Mouse (Mus musculus): ENCODE measurements around the gene Wdr89.
"Not testable (repeated sequence)": the region's sequence is repeated elsewhere in the genome, so short reads cannot be mapped to it uniquely, and the experiment has no call there.

The Wdr89 gene

GRCm38 (mm10) chr12:75669258-75670106 is at the start of gene Wdr89:
Gene Wdr89 (minus strand): TSS chr12:75669537.
- peak; percentile 99 to 100 for DNase-seq

DNA sequence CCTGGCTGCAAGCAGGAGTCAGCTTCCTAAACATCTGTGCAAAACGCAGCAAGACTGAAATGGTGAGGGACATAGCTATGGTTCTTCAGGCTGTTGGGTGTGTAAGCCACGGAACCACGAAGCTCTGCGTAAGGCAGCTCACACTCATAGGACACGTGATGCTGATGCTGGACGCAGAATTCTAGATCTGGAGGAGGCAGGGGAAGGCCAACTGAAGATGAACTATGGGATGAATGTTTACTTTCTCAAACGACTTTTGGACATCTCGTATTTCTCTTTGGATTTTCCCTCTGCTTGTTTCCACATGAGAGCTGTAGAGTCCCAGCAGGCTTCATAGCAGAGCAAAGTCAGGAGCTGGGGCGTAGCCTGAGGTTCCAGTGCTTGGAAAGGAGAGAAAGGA is 44.3 kb upstream of the Wdr89 start:
- no peak for DNase-seq

GRCm38 (mm10) chr12:75712905-75713304 is 43.6 kb upstream of the Wdr89 start:
- DNase-seq, result not testable (repeated sequence)

- DNase-seq, result no peak
Observed at GRCm38 (mm10) chr12:75710596-75711376, 41.4 kb upstream of the Wdr89 start.

DNA sequence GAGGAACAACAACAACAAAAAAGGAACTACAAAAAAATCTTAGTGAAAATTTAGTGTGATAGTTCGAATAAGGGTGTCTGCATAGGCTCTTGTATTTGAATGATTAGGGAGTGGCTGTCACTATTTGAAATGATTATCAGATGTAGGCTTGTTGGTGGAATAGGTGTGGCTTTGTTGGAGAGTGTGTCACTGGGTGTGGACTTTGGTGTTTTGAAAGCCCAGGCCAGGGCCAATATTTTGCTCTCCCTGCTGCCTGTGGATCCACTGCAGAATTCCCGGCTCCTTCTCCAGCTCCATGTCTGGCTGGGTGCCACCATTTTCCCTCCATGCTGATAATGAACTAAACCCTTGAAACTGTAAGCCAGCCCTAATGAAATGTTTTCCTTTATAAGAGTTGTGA is 40.2 kb upstream of the Wdr89 start:
- no peak for DNase-seq

DNA sequence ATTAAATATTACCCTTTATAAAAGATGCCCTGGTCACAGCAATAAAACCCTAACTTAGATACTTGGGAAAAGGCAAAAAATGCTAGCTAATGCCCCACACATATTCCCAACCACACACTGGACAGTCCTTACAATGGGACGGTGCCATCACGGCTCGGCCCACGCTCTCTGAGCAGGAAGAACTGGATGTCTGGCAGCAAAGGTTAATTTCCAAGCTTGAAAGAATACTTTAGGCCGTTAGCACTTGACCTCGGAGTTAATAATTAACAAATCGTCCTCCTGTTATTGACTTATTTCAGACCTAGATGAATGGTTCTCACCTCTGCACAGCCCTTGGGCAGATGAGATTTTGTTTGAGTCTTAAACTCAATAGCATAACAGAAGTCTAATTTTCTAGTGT is 37.3 kb upstream of the Wdr89 start:
- peak; percentile 41 to 62 for DNase-seq

DNA sequence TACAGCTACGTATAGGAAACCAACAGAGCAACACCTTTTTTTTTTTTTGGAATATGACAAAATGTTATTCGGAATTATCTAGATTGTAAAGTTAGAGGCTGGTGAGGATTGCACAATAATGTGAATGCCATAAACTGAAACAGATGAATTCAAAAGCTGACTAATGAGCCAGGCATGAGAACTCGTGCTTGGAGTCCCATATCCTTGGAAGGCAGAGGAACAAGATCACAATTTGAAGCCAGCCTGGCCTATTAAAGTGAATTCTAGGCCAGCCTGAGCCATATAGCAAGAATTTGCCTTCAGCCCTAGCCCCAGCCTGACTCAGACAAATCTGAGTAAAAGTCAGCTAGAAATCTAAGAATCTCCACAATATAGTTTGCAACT is 33.4 kb upstream of the Wdr89 start:
- DNase-seq, result no peak

- DNase-seq, result peak; percentile 34 to 50
Observed at GRCm38 (mm10) chr12:75702084-75702738, 32.9 kb upstream of the Wdr89 start.

DNA sequence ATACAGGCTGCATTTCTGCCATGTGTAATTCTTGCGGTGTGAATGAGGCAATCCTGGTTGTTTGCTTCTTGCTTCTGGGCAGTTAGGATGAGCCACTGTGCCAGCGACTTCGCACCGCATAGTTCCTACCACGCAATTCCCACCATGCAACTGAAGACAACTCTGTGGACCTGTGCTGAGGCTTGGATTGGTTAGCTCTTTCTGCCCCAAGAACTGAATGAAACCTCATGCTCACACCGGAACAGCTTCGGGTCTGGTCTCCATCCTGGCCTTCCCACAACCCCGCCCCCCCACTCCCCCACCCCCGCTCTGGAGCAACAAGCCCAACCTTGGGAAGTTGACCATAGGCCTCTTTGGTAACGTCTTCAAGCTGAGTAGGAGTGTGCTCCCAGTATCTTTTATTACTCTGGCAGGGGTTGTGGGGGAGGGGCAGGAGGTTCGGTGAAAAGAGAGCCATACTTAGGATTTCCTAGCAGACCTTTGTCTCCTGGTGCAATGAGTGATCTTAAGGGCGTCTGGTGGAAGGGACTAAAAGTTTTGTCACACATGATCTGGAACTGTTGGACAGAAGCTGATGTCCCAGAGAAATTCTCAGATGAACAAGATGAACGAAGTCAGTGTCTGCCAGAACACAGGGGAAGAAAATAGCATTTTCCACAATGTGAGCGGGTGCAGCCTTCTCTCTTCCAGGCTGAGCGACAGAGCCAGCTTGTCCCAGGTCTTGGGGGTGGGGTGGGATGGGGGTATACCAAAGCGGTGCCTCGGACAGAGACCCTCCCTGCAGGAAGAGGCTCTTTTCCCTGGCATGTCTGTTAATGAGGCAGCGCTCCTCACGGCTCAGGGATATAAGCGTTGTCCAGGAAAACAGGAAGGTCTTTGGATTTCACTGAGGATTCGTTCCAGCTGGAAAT is 32.1 kb upstream of the Wdr89 start:
- DNase-seq, result peak; percentile 73 to 82

- no peak for DNase-seq
Observed at GRCm38 (mm10) chr12:75698692-75699091, 29.4 kb upstream of the Wdr89 start.

GRCm38 (mm10) chr12:75695845-75696244 is 26.5 kb upstream of the Wdr89 start:
- not testable (repeated sequence) for DNase-seq

DNA sequence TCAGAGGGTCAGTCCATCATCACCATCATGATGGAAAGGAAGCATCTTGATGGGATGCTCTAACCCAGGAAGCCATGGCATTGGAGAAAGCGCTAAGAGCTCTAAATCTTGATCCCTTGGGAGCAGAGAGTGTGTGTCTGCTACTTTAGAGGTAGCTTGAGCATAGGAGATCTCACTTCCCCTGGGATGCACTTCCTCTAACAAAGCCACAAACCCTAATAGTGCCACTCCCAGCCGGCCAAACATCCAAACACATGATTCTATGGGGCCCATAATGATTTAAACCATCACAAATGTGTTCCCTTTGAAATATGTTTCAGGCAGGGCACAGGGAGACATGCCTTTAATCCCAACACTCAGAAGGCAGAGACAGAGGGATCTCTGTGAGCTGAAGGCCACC is 19.7 kb upstream of the Wdr89 start:
- no peak for DNase-seq

GRCm38 (mm10) chr12:75687314-75687713 is 18.0 kb upstream of the Wdr89 start:
- no peak for DNase-seq

DNA sequence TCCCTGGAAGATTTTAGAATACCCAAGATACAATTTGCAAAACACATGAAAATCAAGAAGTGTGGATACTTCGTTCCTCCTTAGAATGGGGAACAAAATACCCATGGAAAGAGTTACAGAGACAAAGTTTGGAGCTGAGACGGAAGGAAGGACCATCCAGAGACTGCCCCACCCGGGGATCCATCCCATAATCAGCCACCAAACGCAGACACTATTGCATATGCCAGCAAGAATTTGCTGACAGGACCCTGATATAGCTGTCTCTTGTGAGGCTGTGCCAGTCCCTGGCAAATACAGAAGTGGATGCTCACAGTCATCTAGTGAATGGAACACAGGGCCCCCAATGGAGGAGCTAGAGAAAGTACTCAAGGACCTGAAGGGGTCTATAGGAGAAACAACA is 14.7 kb upstream of the Wdr89 start:
- not testable (repeated sequence) for DNase-seq

- no peak for DNase-seq
Observed at GRCm38 (mm10) chr12:75683598-75683997, 14.3 kb upstream of the Wdr89 start.

- no peak for DNase-seq
Observed at GRCm38 (mm10) chr12:75682842-75683241, 13.5 kb upstream of the Wdr89 start.

DNA sequence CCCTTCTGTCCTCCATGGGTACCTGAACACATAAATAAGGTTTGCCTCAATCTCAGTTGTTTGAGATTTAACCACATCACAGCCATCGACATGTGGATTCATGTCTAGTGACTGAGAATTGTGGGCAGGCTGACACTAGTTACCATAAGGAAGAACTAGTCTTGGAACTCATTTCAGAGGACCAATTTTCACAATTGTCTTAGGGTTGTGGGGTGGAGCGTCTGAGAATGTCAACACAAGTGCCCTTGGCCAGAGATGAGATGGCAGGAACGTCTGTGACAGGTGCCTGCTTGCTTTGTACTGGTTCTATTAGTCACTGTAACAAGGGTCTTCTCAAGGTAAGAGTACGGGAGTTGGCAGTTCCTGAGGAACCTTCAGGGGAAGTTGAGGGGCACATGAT is 11.8 kb upstream of the Wdr89 start:
- no peak for DNase-seq

DNA sequence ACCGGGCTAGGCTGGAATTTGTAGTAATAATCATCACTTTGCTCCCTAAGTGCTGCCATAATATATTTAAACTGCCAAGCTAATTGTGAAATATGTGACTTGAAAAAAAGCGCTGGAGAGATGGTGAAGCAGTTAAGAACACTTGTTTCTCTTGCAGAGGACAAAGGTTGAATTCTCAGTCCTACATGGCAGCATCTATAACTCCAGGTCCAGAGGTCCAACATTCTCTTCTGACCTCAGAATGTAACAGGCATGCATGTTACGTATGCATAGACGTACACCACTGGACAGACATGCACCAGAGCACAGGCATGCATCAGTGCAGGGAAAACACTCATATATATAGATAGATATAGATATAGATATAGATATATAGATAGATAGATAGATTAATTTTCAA is 9.1 kb upstream of the Wdr89 start:
- DNase-seq, result no peak

DNA sequence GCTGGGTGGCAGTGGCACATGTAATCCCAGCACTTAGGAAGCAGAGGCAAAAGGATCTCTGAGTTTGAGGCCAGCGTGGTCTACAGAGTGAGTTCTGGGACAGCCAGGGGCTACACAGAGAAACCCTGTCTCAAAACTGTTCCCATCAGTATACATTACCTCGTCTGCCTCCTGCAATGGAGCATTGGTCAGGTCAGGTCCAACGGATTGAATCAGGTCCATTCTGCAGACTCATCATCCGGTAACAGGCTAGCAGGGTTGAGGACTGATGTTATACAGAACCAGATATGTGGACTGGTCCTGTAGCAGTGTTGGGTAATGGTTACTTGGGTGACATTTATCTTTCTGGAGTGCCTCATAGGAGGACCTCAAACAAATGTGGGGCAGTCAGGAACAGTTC is 3.3 kb upstream of the Wdr89 start:
- DNase-seq, result no peak

GRCm38 (mm10) chr12:75671759-75672315 is 2.5 kb upstream of the Wdr89 start:
- peak; percentile 20 to 36 for DNase-seq

- DNase-seq, result no peak
Observed at GRCm38 (mm10) chr12:75670611-75671010, 1.3 kb upstream of the Wdr89 start.

GRCm38 (mm10) chr12:75668916-75669257 is 450 bp downstream of the Wdr89 start:
- no peak for DNase-seq
